Mouse (Mus musculus) cortical plate, adult 2 months (tissue): ENCODE results near the gene Hoxb5.

Experiments
- CTCF ChIP-seq: fragments of 200-500 bp; IDR thresholded peaks from 2 replicates; pipeline ENCODE4 v1.5.1; 2011; ENCODE audit warnings: mild to moderate bottlenecking, control low read depth, low read length; ENCODE audit not compliant: insufficient read depth; ENCODE audit errors: extremely low read depth
- POLR2A ChIP-seq: fragments of 200-500 bp; IDR thresholded peaks from 2 replicates; pipeline ENCODE4 v1.6.1; 2011; ENCODE audit warnings: mild to moderate bottlenecking, low read length, control low read depth; ENCODE audit not compliant: insufficient read depth; ENCODE audit errors: extremely low read depth

DNA sequence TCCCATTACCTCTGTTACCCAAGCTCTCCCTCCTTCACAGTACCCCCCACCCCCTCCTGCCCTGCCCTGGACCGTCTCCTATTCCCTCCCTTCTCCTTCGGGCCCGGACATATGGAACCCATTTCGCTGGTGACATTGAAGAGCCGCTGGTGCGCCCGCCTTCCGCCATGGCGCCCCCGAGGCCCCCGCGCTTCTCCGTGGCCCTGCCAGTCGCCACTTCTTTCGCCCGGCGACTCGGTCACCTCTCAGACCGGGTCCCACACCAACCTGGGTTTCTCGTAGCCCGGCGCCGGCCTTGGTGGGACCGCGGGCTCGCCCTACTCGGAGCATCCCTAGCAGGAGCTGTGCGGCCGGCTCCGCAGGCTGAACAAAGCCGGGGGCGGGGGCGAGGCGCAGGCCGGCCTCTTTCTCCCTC lies 29.5 kb downstream of the Hoxb5 start:
- no peak for TF ChIP-seq CTCF
- no peak for TF ChIP-seq POLR2A
